Mouse (Mus musculus): Measurements from ENCODE around the gene Ppdpf.
A peak's percentile ranks its signal among the peaks of the same experiment; 100 is the strongest.

Gene Ppdpf

GRCm38 (mm10) chr2:181159091-181159514, 27.9 kb upstream of the Ppdpf start:
- no peak for DNase-seq (ENCODE audit: low read depth, low spot score)

- DNase-seq (ENCODE audit: low read depth, low spot score): peak; percentile 48
Observed at GRCm38 (mm10) chr2:181159771-181160170, 27.3 kb upstream of the Ppdpf start.

DNA sequence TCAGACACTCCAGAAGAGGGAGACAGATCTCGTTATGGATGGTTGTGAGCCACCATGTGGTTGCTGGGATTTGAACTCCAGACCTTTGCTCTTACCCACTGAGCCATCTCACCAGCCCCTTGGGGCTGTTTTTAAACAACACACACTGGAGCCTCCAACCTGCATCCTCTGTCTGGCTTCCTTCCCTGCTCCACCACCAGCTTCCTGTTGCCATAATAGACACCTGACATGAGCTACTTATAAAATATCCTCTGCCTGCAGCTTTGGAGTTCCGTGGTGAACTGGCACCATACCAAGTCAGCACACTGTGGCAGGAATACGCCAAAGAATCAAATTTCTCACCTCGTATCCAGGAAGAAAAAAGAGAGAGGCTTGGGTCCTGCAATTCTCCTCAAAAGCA, 26.2 kb upstream of the Ppdpf start:
- no peak for DNase-seq (ENCODE audit: low read depth, low spot score)

- DNase-seq (ENCODE audit: low read depth, low spot score): no peak
Observed at GRCm38 (mm10) chr2:181166469-181166868, 20.6 kb upstream of the Ppdpf start.

- DNase-seq (ENCODE audit: low read depth, low spot score): no peak
Observed at GRCm38 (mm10) chr2:181174646-181175045, 12.4 kb upstream of the Ppdpf start.

GRCm38 (mm10) chr2:181178015-181178414, 9.0 kb upstream of the Ppdpf start:
- DNase-seq (ENCODE audit: low read depth, low spot score): no peak

- DNase-seq (ENCODE audit: low read depth, low spot score): no peak
Observed at GRCm38 (mm10) chr2:181178471-181178870, 8.6 kb upstream of the Ppdpf start.

DNA sequence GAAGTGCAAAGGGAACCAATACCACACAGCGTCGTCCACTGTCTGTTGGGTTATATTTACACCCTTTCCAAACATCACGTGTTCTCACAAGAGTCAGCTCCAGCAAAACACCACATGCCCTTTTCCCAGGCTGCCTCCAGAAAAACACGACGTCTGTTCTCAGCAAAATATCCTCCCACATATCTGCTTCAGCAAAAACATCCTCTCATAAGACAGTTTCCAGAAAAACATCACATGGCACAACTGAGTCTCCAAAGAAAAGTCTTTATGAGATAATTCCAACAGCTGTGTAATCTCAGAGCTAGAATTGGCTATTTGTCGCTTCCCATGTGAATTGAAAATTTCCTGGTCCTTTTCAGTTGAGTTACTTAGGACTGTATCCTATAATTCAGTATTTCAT, 6.1 kb upstream of the Ppdpf start:
- no peak for DNase-seq (ENCODE audit: low read depth, low spot score)

DNA sequence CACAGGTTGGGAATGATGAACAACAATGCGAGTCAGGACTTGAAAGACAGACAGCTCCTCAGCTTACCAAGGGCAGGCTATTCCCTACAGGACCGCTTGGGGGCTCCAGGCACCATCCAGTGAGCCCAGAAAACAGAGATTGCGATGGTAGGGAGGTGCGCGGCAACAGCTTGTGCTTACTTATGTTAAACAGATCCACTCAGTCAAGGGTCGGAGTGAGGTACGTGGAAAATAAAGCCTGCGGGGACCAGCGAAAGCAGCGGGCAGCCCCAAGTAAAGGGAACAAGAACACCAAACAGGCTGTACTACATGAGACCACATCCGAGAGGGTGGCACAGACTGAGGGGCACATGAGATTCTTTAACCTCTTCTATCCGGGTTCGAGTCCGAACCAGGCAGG, 412 bp upstream of the Ppdpf start:
- peak; percentile 94 for DNase-seq (ENCODE audit: low read depth, low spot score)

DNA sequence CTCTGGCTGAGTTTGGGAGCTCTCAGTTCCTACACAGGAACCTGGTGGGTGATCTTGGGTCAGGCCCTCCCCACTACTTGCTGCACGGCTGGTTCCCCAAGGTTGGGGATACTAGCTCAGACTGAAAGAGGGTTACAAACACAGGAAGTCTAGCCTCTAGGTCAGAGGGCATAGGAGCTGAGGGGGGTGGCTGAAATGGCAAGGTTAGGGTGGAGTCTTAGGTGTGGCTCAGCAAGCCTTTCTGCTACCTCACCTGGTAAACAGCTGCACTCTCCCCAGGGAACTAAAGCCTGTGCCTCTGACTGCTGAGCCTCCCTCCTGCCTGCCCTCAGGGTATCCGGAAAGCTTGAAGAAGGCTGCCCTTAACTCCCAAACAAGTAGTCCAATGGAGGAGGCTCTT, 1.6 kb downstream of the Ppdpf start:
- peak; percentile 93 for DNase-seq (ENCODE audit: low read depth, low spot score)

DNA sequence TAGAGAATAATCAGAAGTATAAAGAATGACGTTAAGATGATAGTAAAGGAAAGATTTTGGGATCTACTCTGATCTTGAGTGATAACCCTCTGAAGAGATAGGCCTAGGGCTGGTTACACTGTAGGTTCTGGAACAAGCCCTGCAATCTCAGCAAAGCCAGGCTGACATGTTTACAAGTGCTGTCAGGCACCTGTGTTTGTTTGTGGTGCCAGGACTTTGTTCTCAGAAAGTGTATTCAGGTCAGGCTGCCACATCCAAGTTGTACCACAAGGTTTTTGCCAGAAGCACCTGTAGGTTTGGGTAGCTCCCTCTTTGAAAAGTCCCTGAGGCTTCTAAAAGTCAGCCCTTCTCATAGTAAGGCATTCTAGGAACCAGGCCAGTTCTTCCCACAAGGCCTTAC, 2.3 kb downstream of the Ppdpf start:
- DNase-seq (ENCODE audit: low read depth, low spot score): no peak

DNA sequence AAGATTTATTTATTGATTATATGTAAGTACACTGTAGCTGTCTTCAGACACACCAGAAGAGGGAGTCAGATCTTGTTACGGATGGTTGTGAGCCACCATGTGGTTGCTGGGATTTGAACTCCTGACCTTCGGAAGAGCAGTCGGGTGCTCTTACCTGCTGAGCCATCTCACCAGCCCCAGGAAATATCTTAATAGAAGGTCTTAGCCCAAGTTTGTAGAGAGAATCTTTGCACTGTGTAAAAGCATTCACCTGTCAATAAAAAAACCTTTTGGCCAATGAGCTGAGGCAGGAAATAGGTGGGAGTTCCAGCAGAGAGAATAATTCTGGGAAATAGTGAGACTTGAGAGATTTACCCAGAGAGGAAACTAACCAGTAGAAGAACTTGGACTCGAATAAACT, 4.3 kb downstream of the Ppdpf start:
- peak; percentile 27 for DNase-seq (ENCODE audit: low read depth, low spot score)

DNA sequence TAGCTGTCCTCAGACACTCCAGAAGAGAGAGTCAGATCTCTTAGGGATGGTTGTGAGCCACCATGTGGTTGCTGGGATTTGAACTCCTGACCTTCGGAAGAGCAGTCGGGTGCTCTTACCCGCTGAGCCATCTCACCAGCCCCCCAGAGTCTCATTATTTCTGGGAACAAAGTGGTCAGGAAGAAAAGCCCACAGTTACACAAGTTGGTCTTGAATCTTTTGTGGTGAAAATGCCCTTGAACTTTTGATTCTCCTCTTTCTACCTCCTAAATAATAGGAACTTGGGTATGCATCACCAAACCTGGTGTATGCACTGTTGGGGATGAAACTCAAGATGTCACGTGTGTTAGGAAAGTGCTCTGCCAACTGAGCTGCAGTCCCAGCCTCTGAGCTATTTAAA, 4.9 kb downstream of the Ppdpf start:
- DNase-seq (ENCODE audit: low read depth, low spot score): no peak

GRCm38 (mm10) chr2:181193044-181193443, 6.0 kb downstream of the Ppdpf start:
- DNase-seq (ENCODE audit: low read depth, low spot score): no peak

GRCm38 (mm10) chr2:181196628-181197300, 9.7 kb downstream of the Ppdpf start:
- no peak for DNase-seq (ENCODE audit: low read depth, low spot score)

DNA sequence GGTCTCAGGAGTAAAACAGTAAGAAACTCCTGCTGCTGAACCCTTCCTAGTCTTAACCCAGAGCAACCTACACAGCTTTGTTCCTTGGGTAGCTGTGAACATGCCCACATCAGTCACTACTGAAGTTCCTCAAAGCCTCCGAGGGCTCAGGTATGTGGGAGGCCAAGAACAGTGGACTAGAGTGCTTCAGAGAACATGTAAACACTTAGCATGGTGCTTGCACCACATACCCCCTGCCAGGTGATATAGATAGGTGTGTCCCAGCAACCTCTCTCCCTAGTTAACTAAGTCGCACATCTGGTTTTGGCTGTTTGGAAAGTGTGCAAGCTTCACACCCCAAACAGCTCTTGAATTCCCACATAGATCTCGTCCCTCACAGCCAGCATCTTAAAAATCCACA, 14.6 kb downstream of the Ppdpf start:
- no peak for DNase-seq (ENCODE audit: low read depth, low spot score)

GRCm38 (mm10) chr2:181202422-181202821, 15.4 kb downstream of the Ppdpf start, which contains the start of gene Ptk6:
Gene Ptk6 (minus strand): TSS chr2:181202789.
- no peak for DNase-seq (ENCODE audit: low read depth, low spot score)

DNA sequence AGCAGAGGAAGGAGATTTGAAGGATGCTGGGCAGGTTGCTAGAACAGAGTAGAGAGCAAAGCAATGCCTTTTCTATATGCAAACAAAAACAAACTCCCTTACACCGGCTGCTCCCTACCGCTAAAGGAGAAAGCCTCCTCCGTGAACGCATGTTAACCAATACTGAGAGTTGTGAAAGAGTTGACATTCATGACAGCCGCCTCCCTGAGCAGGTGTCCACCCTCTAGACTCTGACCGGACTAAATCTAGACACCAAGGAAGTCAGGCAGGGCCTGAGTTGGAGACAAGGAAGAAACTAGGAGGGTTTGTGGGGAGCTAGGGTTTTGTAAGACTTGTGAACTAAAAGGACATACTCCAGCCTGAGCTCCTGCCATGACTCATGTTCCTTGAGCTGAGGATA, 15.8 kb downstream of the Ppdpf start:
- no peak for DNase-seq (ENCODE audit: low read depth, low spot score)

- DNase-seq (ENCODE audit: low read depth, low spot score): no peak
Observed at GRCm38 (mm10) chr2:181205678-181206077, 18.6 kb downstream of the Ppdpf start.

DNA sequence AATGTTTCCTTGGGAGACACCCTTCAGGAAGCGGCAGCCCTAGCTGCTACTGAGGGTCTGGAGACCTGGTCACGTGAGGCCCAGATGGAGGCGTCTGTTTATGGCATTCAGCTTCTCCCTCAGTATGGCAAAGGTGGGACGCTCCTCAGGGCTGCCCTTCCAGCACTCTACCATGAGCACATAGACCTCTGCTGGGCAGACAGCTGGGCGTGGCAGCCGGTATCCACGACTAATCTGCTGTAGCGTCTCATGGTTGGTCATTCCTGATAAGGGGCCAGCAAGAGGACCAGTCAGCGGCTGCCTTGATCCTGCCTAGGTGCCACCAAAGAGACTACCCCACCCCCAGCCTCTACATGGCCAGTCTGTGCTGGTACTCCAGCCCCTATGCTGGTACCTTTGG, 19.1 kb downstream of the Ppdpf start:
- no peak for DNase-seq (ENCODE audit: low read depth, low spot score)

GRCm38 (mm10) chr2:181212389-181213020, 25.5 kb downstream of the Ppdpf start:
- no peak for DNase-seq (ENCODE audit: low read depth, low spot score)

- peak; percentile 77 for DNase-seq (ENCODE audit: low read depth, low spot score)
Observed at GRCm38 (mm10) chr2:181213021-181213445, 26.0 kb downstream of the Ppdpf start, which contains the start of gene Srms. Gene Srms (minus strand): TSS chr2:181213185.

DNA sequence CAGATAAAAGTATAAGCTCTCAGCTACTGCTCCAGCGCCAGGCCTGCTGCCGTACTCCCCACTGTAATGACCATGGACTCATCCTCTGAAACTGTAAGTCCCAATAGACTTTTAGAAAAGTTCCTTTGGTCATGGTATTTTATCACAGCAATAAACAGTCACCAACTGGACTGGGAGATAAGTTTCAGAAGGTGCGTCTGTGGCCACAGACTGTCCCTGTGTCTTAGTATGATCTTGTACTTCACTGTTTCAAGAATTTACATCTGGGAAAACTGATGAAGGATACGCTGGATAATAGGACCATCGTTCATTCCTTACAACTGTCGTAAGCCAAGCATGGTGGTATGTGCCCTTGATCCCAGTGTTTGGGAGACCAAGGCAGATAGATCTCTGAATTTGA, 29.0 kb downstream of the Ppdpf start:
- no peak for DNase-seq (ENCODE audit: low read depth, low spot score)
